Mouse (Mus musculus) G1E (cell line): ENCODE results near the gene Ppm1l.

Experiments
- CTCF ChIP-seq: IDR thresholded peaks from 2 replicates; pipeline ENCODE4 v1.5.1; 2012; ENCODE audit warnings: low read depth, low read length, inconsistent platforms, mixed read lengths
- GATA1 ChIP-seq: IDR thresholded peaks from 2 replicates; pipeline ENCODE4 v1.6.1; 2012; ENCODE audit warnings: borderline replicate concordance, low read length, inconsistent platforms, mixed read lengths
- GATA2 ChIP-seq: IDR thresholded peaks from 2 replicates; pipeline ENCODE4 v1.6.1; 2012; ENCODE audit warnings: low read depth, low read length, inconsistent platforms, borderline replicate concordance
- POLR2AphosphoS5 ChIP-seq: IDR thresholded peaks from 2 replicates; pipeline ENCODE4 v1.6.1; 2012; ENCODE audit warnings: low read depth, low read length, inconsistent platforms; ENCODE audit not compliant: insufficient replicate concordance
- TAL1 ChIP-seq: conservative IDR thresholded peaks from 2 replicates; pipeline ENCODE4 v1.6.1; 2012; ENCODE audit warnings: low read depth, low read length, inconsistent platforms, mixed read lengths

- TF ChIP-seq GATA1 (no peak), CTCF (no peak), GATA2 (no peak), TAL1 (no peak), POLR2AphosphoS5 (no peak)
Measured at GRCm38 (mm10) chr3:69392298-69392697, 75.6 kb downstream of the Ppm1l start.
